Mouse (Mus musculus): ENCODE measurements at regions not wholly inside any gene's neighbourhood (a gene's known extent, or its start where the extent isn't known, plus 50 kb on each side); places are given as distances from the start of the nearest gene placed in this dataset.

DNA sequence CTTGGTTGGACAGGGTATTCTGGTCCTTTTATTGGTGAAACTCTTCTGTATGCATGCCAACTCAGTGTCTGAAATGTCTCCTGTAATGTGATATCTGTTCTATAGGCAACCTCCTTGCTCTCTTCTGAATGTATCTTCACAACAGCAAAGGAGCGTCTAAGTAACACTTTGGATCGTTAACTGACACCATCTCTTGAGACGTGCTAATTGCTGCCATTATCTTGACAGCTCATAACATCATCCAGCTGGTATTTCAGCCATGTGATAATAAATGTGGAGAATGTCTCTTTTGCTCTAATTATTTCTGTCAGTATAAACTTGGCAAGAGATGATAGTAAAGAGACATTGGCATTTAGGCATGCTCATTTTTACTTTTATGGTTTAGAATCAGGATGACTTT lies 68.8 kb upstream of the Col8a1 start:
- TF ChIP-seq CTCF (IDR thresholded peaks at IDR 0.05; ENCODE audit: low read depth, low read length) (no peak), POLR2A (IDR thresholded peaks at IDR 0.05; ENCODE audit: extremely low read depth, insufficient read depth, low read length) (no peak)
